Mouse (Mus musculus) MEL (cell line): ENCODE data around the gene Rap2b.

ENCODE experiments used
- CTCF ChIP-seq, 3 experiments: IDR thresholded peaks in 2 of 3; conservative IDR thresholded peaks in 1 of 3; 2 replicates each; pipeline ENCODE4 v1.5.1; 2011 to 2012; ENCODE audit warnings: low read length in 3 of 3, low read depth in 2 of 3, mild to moderate bottlenecking in 2 of 3, improper control_type of control experiment in 1 of 3, inconsistent platforms in 1 of 3, mixed read lengths in 1 of 3, moderate library complexity in 1 of 3; ENCODE audit not compliant: control insufficient read depth in 1 of 3, insufficient read depth in 1 of 3, poor library complexity in 1 of 3, severe bottlenecking in 1 of 3
- EP300 ChIP-seq, 2 experiments: IDR thresholded peaks; 2 replicates each; pipeline ENCODE4 v1.6.1; 2011; ENCODE audit warnings: improper control_type of control experiment in 2 of 2, low read length in 2 of 2, low read depth in 1 of 2, mild to moderate bottlenecking in 1 of 2
- NELFE ChIP-seq: IDR thresholded peaks from 2 replicates; pipeline ENCODE4 v1.6.1; 2011; ENCODE audit warnings: low read depth, low read length, improper control_type of control experiment
- NRF1 ChIP-seq: IDR thresholded peaks from 2 replicates; pipeline ENCODE4 v1.6.1; 2014; ENCODE audit warnings: low read depth, mild to moderate bottlenecking, inconsistent platforms, low read length, improper control_type of control experiment, moderate library complexity; ENCODE audit not compliant: poor library complexity, insufficient read depth, severe bottlenecking
- POLR2AphosphoS5 ChIP-seq: IDR thresholded peaks from 2 replicates; pipeline ENCODE4 v1.6.1; 2012; ENCODE audit warnings: low read depth, borderline replicate concordance, mild to moderate bottlenecking, inconsistent platforms, low read length, moderate library complexity, mixed read lengths
- RAD21 ChIP-seq: IDR thresholded peaks from 2 replicates; pipeline ENCODE4 v1.6.1; 2011; ENCODE audit warnings: mild to moderate bottlenecking, low read depth, low read length, improper control_type of control experiment
- ZKSCAN1 ChIP-seq: IDR thresholded peaks from 2 replicates; pipeline ENCODE4 v1.6.1; 2012; ENCODE audit warnings: low read depth, mild to moderate bottlenecking, inconsistent platforms, low read length, improper control_type of control experiment, moderate library complexity

GRCm38 (mm10) chr3:61358756-61359293 is 2.6 kb upstream of the Rap2b start:
- TF ChIP-seq CTCF (IDR thresholded peaks at IDR 0.05 in 2 of 3, conservative IDR thresholded peaks at IDR 0.05 in 1 of 3; ENCODE audit: control insufficient read depth in 1 of 3, insufficient read depth in 1 of 3, low read depth in 2 of 3, low read length in 3 of 3, poor library complexity in 1 of 3, severe bottlenecking in 1 of 3), result no peak
- no peak for TF ChIP-seq ZKSCAN1
- no peak for TF ChIP-seq EP300 (IDR thresholded peaks at IDR 0.05; ENCODE audit: low read depth in 1 of 2, low read length in 2 of 2)
- TF ChIP-seq NELFE, result no peak
- no peak for TF ChIP-seq RAD21
- TF ChIP-seq NRF1, result no peak
- TF ChIP-seq POLR2AphosphoS5, result no peak
